Mouse (Mus musculus): ENCODE data around the gene Cfap54.

GRCm38 (mm10) chr10:93053867-93054266, 27.6 kb downstream of the Cfap54 start:
- TF ChIP-seq CTCF (IDR thresholded peaks at IDR 0.05; ENCODE audit: low read depth, low read length) (no peak), POLR2AphosphoS5 (IDR thresholded peaks at IDR 0.05; ENCODE audit: insufficient replicate concordance, low read depth, low read length) (no peak), GATA1 (IDR thresholded peaks at IDR 0.05; ENCODE audit: borderline replicate concordance, low read length) (no peak), TAL1 (conservative IDR thresholded peaks at IDR 0.05; ENCODE audit: low read depth, low read length) (no peak)
